Mouse (Mus musculus) liver, embryonic 15.5 days (tissue): ENCODE data around the gene Rtn4rl1. TPM values are rescaled to one million over a fixed set of nuclear protein-coding genes. Genes with fewer than 3 reads are reported as not detected.
"Not testable (repeated sequence)": the region's sequence is repeated elsewhere in the genome, so short reads cannot be mapped to it uniquely, and the experiment has no call there.

Experiments used
- ATAC-seq: fragments of 200-750 bp; cut with Nextera tagmentation; 2 replicates; pipeline ENCODE4 v1.8.0; 2017; ENCODE audit warnings: moderate number of reproducible peaks, mild to moderate bottlenecking, moderate library complexity; ENCODE audit not compliant: insufficient read depth
- H3K27ac ChIP-seq: fragments of 300-500 bp; sonication (generic); replicated peaks from 2 replicates; pipeline ENCODE4 v1.5.1; 2015; ENCODE audit warnings: mild to moderate bottlenecking, inconsistent platforms
- H3K27me3 ChIP-seq: fragments of 300-500 bp; sonication (generic); 2 replicates; pipeline ENCODE4 v1.6.1; 2015; ENCODE audit warnings: mild to moderate bottlenecking, inconsistent platforms
- H3K36me3 ChIP-seq: fragments of 300-500 bp; sonication (generic); replicated peaks from 2 replicates; pipeline ENCODE4 v1.6.1; 2015; ENCODE audit warnings: moderate library complexity, mild to moderate bottlenecking, inconsistent platforms
- H3K4me1 ChIP-seq: fragments of 300-500 bp; sonication (generic); replicated peaks from 2 replicates; pipeline ENCODE4 v1.6.1; 2015; ENCODE audit warnings: inconsistent platforms
- H3K4me2 ChIP-seq: fragments of 300-500 bp; sonication (generic); 2 replicates; pipeline ENCODE4 v1.6.1; 2015; ENCODE audit warnings: moderate library complexity, mild to moderate bottlenecking, inconsistent platforms
- H3K4me3 ChIP-seq: fragments of 300-500 bp; sonication (generic); replicated peaks from 2 replicates; pipeline ENCODE4 v1.5.1; 2015; ENCODE audit warnings: mild to moderate bottlenecking, inconsistent platforms
- H3K9ac ChIP-seq: fragments of 300-500 bp; sonication (generic); 2 replicates; pipeline ENCODE4 v1.6.1; 2015; ENCODE audit warnings: moderate library complexity, mild to moderate bottlenecking, inconsistent platforms
- H3K9me3 ChIP-seq: fragments of 300-500 bp; sonication (generic); replicated peaks from 2 replicates; pipeline ENCODE4 v1.6.1; 2016; ENCODE audit warnings: inconsistent platforms
- WGBS: fragments of 180-500 bp; shearing (Covaris S2); methylation state at CpG from one replicate; pipeline ENCODE4 v1.1.7; 2015; ENCODE audit warnings: mixed read lengths; ENCODE audit not compliant: insufficient replicate concordance; 5-methylcytosine and 5-hydroxymethylcytosine counted together
- polyA plus RNA-seq: library from polyadenylated mRNA; unstranded; fragments of >200 nt; fragmentation: Nextera tagmentation; extraction: Ambion mirVana; gene quantifications from 2 replicates; pipeline ENCODE4 v1.2.1, GENCODE M21; 2015

Gene Rtn4rl1
- polyA plus RNA-seq, 1 experiment from 2014 or later, result 0.88 TPM

DNA sequence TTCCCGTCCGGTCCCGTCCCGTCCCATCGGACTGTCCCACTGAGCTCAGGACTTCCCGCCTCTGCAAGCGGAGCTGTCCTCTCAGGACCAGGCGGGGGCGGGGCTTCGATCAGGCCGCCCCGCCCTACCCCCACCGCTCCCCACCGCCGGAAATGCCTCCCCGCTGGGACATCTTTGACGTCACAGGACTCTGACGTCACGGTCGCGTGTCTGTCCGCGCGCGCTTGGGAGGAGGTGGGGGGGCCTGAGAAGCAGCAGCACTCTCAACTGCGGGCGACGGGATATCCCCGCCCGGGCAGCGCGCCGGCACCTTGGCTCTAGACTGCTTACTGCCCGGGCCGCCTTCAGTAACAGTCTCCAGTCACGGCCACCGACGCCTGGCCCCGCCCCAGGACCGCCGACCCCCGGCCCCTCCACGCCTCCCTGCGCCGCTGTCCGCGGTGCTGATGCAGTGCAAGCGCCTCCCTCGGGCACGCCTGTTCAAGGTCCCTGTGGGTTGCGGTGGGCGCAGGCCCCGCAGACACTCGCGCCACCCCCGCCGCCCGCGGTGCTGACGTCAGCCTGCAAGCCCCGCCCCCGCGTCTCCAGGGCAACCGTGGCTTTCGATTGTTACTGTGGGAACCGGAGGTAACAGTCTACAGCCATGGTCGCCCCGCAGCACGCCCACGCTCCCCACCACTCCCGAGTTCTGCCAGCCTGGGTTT, 20.3 kb upstream of the Rtn4rl1 start:
- ATAC-seq, result peak; percentile 49
- WGBS, result under 1% methylated on average over 71 of the region's 71 CpGs
- Histone ChIP-seq H3K36me3 (peaks cover 12% of the 10 kb centered on the region; the same call in 1 of the 2 replicates), H3K4me1 (peaks cover 66% of the 10 kb centered on the region), H3K9me3 (no peaks in the 10 kb centered on the region; the same call in 1 of the 2 replicates), H3K9ac (0 out of 2 replicates have a peak overlapping the region, but pooled peaks have one; percentile 18), H3K4me3 (peak overlapping the region; percentile 62), H3K27me3 (peaks cover 81% of the 10 kb centered on the region), H3K27ac (no peak overlapping the region), H3K4me2 (peak overlapping the region; percentile 92)

DNA sequence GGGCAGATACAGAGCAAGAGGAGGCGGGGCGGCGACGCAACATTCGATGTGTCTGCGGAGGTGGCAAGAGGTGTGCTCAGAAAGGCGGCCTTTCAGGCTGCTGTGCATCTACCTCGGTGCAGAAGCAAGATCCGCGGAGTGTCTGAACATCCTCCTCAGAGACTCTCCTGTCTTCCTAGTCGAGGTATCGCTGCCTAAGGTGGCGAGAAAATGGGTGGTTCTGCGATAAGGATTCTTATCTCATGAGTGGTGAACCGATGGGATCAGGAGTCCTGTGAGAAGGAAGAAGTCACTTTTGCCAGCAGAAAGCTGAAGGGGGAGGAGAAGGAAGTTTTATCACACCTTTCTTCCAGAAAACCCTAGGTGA, 19.8 kb upstream of the Rtn4rl1 start:
- Histone ChIP-seq H3K4me2 (peak overlapping the region; percentile 92), H3K27ac (no peak overlapping the region), H3K27me3 (peaks cover 75% of the 10 kb centered on the region), H3K9me3 (no peaks in the 10 kb centered on the region; the same call in 1 of the 2 replicates), H3K4me3 (peak overlapping the region; percentile 62), H3K4me1 (peaks cover 66% of the 10 kb centered on the region), H3K36me3 (peaks cover 12% of the 10 kb centered on the region; the same call in 1 of the 2 replicates), H3K9ac (no peak overlapping the region)
- 2% methylated on average over 15 of the region's 15 CpGs for WGBS
- no peak for ATAC-seq

DNA sequence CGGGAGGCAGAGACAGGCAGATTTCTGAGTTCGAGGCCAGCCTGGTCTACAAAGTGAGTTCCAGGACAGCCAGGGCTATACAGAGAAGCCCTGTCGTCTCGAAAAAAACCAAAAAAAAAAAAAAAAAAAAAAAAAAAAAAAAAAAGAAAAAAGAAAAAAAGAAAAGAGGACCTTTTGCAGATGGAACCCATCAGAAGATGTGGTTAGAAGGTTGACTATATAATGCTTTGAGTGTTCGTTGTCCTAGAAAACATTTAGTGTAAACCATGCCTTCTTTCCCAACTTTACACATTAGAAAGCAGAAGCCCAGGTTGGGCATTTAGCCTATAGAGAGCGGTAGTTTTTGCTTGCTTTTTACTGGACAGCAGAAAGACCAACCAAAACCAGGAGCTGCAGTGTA, 19.0 kb upstream of the Rtn4rl1 start:
- H3K27me3 ChIP-seq, result peaks cover 67% of the 10 kb centered on the region
- H3K4me2 ChIP-seq, H3K4me3 ChIP-seq, ATAC-seq, H3K9ac ChIP-seq, H3K9me3 ChIP-seq, H3K27ac ChIP-seq: not testable (repeated sequence)
- H3K36me3 ChIP-seq, result peaks cover 12% of the 10 kb centered on the region; the same call in 1 of the 2 replicates
- peaks cover 62% of the 10 kb centered on the region for H3K4me1 ChIP-seq
- 50% methylated on average over 6 of the region's 6 CpGs for WGBS

DNA sequence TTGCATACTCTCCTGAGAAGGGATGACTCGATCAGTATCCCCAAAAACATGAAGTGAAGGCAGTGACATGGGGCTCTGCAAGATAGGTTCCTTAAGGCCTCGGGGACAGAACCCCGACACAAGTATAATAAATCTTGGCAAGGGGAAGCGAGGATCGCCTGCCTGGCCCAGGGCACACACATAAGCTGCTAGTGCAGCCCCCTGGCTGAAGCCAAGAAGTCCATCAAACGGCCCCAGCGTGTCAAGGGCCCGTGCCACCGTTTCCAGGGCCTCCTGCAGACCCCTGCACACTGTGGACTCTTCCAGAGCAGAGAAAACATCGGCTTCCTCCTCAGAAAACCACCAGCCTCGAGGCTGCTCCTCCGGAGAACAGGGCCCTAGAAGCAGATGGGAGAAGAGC, 15.6 kb upstream of the Rtn4rl1 start:
- Histone ChIP-seq H3K27ac (peak overlapping the region; percentile 68), H3K9ac (peak overlapping the region; percentile 81), H3K36me3 (peaks cover 35% of the 10 kb centered on the region), H3K27me3 (peaks cover 33% of the 10 kb centered on the region), H3K9me3 (no peaks in the 10 kb centered on the region), H3K4me1 (peaks cover 31% of the 10 kb centered on the region), H3K4me3 (peak overlapping the region; percentile 91), H3K4me2 (peak overlapping the region; percentile 80)
- WGBS, result 34% methylated on average over 12 of the region's 12 CpGs
- no peak for ATAC-seq

DNA sequence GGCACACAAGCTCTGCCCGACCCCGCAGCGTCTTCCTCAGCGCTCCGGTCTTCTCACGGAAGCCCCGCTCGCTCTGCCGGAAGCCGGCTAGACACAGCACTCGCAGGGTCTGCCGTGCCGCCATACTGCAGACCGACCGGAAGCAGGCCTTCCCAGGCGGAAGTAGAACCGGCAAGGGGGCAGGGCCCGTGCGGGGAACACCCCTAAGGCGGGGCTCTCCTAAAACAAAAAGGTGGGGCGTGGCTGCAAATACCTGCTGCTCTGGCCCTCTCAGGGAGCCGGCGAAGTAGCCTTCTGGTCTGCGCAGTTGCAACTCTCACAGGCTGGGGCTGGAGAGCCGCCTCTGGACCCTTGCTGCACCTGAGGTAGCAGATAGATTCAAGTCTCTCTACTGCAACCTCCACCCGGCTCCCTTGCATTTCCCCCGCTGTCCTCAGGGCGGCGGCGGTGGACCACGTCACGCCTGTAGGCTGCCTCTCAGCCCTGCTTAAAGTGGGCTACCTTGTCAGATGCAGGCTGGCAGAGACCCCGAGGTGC, 14.8 kb upstream of the Rtn4rl1 start, which contains the start of gene Ovca2:
Gene Ovca2 (minus strand): TSS at position 164 of the 537 bp plus-strand sequence.
- peaks cover 23% of the 10 kb centered on the region for H3K4me1 ChIP-seq
- H3K4me2 ChIP-seq, result peak within 1 kb of the TSS; percentile 80
- H3K4me3 ChIP-seq, result peak within 1 kb of the TSS; percentile 91
- H3K36me3 ChIP-seq, result peaks cover 38% of the 10 kb centered on the region
- H3K9ac ChIP-seq, result peak within 1 kb of the TSS; percentile 81
- ATAC-seq, result peak; percentile 92
- no peaks in the 10 kb centered on the region for H3K9me3 ChIP-seq
- H3K27ac ChIP-seq, result peak within 1 kb of the TSS; percentile 68
- under 1% methylated on average over 33 of the region's 33 CpGs for WGBS
- peaks cover 26% of the 10 kb centered on the region for H3K27me3 ChIP-seq

DNA sequence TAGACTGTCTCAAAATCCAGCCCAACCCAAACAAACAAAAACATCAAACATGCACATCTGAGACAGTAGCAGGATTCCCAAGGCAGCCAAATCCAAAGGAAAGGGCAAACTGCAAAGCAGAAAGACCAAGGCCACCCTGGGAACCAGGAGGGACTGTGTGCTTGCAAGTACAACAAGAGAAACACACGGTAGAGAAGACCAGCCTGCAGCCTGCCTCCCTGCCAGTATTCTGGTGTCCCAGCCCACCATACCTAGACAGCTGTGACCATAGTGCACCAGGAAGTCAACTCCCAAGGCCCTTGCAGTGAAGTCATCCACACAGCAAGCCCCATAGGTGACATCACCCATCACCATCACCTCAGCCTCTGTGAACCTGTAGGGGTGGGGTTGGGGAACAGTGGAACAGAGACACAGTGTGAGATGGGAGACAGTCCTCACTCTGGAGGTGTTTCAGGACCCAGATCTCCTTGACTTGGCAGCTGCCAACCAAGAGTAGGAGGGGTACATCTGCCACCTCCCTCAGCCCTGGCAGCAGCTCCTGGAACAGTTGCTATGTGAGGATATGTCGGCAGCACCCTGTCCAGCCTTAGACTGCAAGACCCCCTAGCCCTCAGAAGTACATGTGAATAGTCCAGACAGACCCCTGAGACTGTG, 9.5 kb upstream of the Rtn4rl1 start:
- WGBS, result 70% methylated on average over 2 of the region's 2 CpGs
- no peaks in the 10 kb centered on the region for H3K9me3 ChIP-seq
- no peak overlapping the region for H3K9ac ChIP-seq

DNA sequence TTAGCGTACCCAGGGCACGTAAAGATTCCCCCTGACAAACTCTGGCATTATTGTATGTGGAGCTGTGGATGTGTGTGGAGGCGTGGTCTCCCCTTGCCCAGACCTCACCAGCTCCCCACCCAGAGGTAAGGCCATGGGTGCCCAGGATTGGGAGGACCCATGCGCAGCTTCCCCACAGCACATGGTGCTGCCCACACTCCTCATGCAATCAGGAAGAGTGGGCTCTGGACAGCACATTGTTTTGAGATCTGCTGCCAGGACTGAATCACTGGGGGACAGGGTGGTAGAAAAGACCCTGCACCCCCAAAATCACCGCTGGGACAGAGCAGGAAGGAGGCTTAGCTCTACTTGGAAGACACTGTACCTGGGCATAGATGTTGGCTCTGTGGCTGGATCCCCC, 9.0 kb upstream of the Rtn4rl1 start:
- no peaks in the 10 kb centered on the region for H3K9me3 ChIP-seq
- no peak for ATAC-seq
- peaks cover 10% of the 10 kb centered on the region for H3K4me1 ChIP-seq
- no peak overlapping the region for H3K9ac ChIP-seq
- H3K27me3 ChIP-seq, result no peaks in the 10 kb centered on the region
- 80% methylated on average over 5 of the region's 5 CpGs for WGBS
- no peak overlapping the region for H3K4me3 ChIP-seq
- H3K36me3 ChIP-seq, result peaks cover 32% of the 10 kb centered on the region
- no peak overlapping the region for H3K27ac ChIP-seq
- H3K4me2 ChIP-seq, result no peak overlapping the region

More for the DNA sequence above, 9.5 kb upstream of the Rtn4rl1 start:
- ATAC-seq, result no peak
- H3K27me3 ChIP-seq, result no peaks in the 10 kb centered on the region
- no peak overlapping the region for H3K27ac ChIP-seq
- H3K4me2 ChIP-seq, result no peak overlapping the region
- H3K4me3 ChIP-seq, result no peak overlapping the region
- peaks cover 32% of the 10 kb centered on the region for H3K36me3 ChIP-seq
- H3K4me1 ChIP-seq, result peaks cover 5% of the 10 kb centered on the region

DNA sequence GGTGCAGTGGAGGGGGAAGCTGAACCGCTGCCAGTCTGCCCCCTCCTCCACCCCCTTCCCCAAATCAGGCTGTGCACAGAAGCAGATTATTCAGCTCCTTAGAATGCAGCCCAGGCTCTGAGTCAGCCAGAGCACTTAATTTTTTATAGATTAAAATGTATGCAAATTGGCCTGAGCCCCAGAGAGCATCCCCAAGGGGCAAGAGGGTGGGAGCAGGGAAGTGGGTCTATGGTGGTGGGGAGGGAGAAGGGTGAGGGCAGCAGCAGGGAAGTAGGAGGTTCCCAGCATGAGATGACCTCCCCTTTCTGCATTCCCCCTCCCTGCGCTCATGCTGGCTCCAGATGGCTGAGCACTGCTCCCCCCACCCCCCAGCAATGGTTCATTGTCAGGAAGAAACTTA, 8.6 kb upstream of the Rtn4rl1 start:
- Histone ChIP-seq H3K9me3 (no peaks in the 10 kb centered on the region), H3K4me1 (peaks cover 14% of the 10 kb centered on the region), H3K4me3 (no peak overlapping the region), H3K27me3 (no peaks in the 10 kb centered on the region), H3K4me2 (no peak overlapping the region), H3K36me3 (peaks cover 32% of the 10 kb centered on the region), H3K9ac (no peak overlapping the region), H3K27ac (no peak overlapping the region)
- no peak for ATAC-seq
- WGBS, result 48% methylated on average over 2 of the region's 2 CpGs

DNA sequence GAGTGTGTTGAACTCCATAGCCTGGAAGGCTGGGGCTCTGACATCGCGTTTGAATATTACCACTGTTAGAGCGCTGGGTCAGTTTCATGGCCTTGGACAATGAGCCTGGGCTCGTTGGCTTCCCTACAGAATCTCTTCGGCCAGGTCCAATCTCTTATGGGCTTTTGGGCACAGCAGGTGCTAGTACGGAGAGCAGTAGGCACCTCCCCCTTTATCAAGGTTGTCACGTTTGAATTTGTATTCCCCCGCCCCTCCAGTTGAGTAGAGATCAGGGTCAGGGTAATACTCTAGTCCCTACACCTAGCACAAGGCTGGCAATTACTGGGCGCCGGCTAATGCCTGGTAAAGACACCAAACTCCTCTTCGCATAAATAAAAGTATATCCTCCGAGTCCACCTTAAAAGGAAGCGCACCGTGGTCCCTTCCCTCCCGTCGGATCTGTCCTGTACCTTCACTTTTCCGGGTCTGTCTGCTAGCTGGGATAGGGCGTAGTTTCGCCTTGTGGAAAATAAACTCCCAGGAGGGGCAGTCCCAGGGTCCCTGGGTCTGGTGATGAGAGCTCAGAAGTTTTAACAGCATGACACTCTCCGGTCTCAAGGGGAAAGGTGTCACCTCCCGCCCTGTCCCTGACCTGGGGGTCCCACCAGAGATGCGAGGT, 3.7 kb upstream of the Rtn4rl1 start:
- H3K4me2 ChIP-seq, result peak overlapping the region; percentile 94
- peak overlapping the region; percentile 76 for H3K27ac ChIP-seq
- peak overlapping the region; percentile 66 for H3K9ac ChIP-seq
- H3K36me3 ChIP-seq, result peaks cover 2% of the 10 kb centered on the region; the same call in 1 of the 2 replicates
- H3K4me3 ChIP-seq, result peak overlapping the region; percentile 83
- peaks cover 44% of the 10 kb centered on the region for H3K27me3 ChIP-seq
- no peaks in the 10 kb centered on the region for H3K9me3 ChIP-seq
- H3K4me1 ChIP-seq, result peaks cover 49% of the 10 kb centered on the region
- under 1% methylated on average over 22 of the region's 22 CpGs for WGBS
- peak; percentile 76 for ATAC-seq

DNA sequence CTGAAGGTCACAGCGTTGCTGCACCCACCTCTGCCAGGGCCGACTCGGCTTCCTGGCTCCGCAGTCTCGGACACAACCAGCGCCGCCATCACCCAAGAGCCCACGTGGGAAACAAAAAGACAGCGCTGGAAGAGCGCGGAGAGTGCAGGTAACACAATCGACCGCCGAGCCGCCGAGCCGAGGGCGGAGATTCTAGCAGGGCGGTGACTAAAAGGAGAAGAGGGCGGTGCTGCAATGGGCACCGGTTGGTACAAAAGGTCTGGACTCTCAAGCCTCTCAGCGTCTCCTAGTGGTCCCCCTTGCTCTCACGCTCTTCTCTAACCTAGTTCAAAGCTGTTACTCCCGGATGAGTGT, 3.2 kb upstream of the Rtn4rl1 start:
- peak overlapping the region; percentile 94 for H3K4me2 ChIP-seq
- no peaks in the 10 kb centered on the region for H3K9me3 ChIP-seq
- ATAC-seq, result peak; percentile 77
- peak overlapping the region; percentile 83 for H3K4me3 ChIP-seq
- peak overlapping the region; percentile 66 for H3K9ac ChIP-seq
- peaks cover 54% of the 10 kb centered on the region for H3K4me1 ChIP-seq
- WGBS, result under 1% methylated on average over 24 of the region's 24 CpGs
- peak overlapping the region; percentile 76 for H3K27ac ChIP-seq
- H3K36me3 ChIP-seq, result no peaks in the 10 kb centered on the region
- peaks cover 49% of the 10 kb centered on the region for H3K27me3 ChIP-seq
